Mouse (Mus musculus): ENCODE measurements around the gene Gtpbp2.

The Gtpbp2 gene

DNA sequence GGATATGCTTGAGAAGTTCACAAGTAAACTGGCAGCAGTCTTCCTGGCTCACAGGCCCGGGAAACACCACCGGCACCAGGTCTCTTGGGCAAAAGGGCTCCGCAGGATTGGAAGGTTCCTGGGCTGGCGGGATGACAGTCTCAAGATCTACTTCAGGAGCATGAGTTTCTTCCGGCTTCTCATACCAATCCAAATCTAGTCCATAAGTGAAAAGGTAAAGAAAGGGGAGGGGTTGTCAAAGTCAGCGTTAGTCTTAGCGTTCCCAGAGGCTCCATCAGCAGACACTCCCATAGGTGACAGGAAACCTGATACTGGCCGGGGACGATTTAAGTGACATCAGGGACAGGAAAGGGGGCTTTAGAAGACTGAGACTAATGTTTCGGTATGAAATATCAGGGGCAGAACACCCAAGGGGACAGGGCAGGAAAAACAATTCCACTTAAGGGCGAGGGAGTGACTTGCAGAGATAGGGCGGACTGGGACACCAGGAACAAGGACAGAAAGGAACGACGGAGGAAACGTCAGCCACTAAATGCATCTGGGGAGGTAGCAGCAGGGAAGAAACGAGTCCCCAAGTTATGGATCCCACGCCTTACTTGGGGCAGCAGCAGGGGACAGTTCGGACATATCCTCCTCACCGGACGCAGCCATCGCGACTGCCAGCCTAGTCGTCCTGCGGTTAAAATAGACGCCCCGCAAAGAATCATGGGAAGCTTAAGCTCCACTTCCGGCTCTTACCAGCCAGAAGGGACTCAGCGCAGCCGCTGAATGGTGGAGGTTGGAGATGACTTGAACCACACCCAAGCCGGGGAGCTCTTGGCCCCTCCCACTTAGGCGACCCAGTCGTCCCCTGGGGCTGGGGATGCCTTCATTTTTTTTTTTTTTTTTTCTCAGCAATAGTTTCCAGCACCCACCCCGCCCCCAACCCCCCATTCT, 7.7 kb upstream of the Gtpbp2 start, which contains the start of gene Mad2l1bp:
Gene Mad2l1bp, minus strand, starts transcription at position 707 of the 936 bp plus-strand sequence.
- peak; percentile 94 for DNase-seq (ENCODE audit: extremely low read depth, low read depth)

DNA sequence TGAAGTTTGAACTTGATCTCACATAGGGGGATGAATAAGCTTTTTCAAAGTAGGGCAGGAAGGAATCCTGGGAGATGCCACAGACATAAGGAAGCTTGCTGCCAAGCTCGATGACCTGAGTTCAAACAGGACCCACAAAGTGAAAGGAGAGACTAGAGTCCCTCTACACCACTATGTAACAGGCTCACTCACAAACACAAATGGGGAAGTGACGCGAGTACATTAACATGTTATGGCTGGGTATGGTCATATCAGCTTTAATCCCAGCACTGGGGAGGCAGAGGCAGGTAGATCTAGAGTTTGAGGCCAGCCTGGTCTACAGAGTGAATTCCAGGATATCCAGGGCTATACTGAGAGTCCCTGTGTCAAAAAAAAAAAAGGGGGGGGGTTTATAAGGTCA, 6.5 kb upstream of the Gtpbp2 start:
- DNase-seq (ENCODE audit: extremely low read depth, low read depth) = no peak

DNA sequence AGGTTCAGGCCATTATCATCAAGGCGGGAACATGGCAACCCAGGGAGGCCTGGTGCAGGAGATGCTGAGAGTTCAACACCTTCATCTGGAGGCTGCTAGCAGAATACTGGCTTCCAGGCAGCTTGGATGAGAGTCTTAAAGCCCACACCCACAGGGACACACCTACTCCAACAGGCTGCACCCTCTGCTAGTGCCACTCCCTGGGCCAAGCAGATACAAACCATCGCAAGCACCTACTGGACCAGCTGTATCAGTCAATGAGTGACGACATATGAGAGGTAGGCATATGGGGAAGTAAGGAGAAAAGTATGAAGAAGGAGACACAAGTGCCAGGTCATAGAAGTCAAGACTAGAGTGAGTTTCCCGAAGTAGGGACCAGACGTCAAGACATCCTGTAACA, 4.2 kb upstream of the Gtpbp2 start:
- no peak for DNase-seq (ENCODE audit: extremely low read depth, low read depth)

DNA sequence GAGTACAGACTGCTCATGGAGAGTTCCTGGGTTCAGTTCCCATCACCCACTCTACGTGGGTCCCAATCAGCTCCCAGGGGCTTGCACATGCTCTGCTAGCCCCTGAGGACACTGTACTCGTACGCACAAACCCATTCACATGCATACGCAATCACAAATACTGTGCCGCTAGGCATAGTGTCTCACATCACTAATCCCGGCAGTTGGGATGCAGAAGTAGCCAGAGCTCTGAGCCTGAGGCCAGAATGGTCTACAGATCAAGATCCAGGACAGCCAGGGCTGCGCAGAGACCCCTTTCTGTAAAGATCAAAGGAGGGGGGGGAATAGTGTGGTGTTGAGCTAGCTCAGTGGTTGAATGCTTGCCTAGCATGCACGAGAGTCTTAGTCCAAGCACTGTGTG, 3.7 kb upstream of the Gtpbp2 start:
- DNase-seq (ENCODE audit: extremely low read depth, low read depth) = no peak

DNA sequence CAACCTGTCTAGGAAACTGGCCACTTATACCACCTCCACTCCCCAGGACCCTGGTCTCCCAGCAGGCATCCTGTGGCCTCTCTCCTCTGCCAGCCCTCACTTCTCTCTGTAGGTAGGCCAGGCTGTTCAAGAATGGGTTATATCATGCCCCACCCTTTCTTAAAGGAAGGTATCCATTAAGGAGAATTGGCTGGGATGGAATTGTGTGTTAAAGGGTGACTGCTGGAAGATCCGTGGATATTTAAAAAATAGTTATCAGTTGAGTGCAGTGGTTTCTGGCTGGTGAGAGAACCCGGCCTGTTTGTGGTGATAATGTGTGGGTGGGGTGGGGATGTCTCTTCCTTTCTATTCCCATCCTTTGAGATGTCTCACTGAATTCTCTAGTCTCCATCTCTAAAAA, 1.6 kb upstream of the Gtpbp2 start:
- peak; percentile 74 for DNase-seq (ENCODE audit: extremely low read depth, low read depth)

DNA sequence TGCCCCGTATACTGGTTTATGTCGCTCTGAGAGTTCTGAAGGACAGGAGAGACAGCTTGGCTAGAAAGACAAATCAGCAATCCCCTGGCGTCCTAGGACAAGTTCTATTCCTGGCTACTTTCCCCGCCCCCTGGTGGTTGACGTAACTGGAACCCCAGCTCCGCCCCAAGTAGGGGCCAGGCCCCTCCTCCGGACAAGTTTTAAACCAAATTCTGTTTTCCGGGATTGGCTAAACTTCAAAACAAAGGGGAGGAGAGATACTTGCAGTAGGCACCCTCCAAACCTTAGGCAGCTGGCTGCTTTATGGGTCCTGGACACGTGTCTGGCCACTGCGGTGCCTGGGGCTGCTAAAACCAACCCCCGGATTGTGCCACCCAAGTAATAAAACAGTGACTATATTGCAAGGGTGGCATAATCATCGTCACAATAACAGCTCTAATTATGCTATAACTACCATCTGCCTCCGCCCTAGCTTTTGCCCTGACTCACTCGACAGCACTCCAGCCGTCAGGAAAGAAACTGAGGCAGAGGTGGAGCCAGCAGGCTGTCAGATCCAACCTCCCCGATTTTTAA, 656 bp upstream of the Gtpbp2 start:
- peak; percentile 92 for DNase-seq (ENCODE audit: extremely low read depth, low read depth)

DNA sequence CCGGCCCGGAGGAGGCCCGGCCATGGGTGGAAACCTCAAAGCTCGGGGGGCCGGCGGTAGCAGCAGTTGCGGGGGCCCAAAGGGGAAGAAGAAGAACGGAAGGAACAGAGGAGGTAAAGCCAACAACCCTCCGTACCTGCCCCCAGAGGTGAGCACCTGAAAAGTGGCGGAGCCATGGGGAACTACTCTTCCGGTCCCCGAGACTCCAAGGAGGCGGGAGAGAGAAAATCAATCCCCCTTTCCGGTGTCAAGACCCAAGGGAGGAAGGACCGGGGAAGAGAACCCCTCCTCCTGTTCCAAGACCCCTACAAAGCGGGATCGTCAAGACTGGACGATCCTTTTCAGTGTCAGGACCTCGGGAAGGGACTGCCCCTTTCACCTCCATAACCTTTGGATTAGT, 347 bp downstream of the Gtpbp2 start:
- no peak for DNase-seq (ENCODE audit: extremely low read depth, low read depth)

DNA sequence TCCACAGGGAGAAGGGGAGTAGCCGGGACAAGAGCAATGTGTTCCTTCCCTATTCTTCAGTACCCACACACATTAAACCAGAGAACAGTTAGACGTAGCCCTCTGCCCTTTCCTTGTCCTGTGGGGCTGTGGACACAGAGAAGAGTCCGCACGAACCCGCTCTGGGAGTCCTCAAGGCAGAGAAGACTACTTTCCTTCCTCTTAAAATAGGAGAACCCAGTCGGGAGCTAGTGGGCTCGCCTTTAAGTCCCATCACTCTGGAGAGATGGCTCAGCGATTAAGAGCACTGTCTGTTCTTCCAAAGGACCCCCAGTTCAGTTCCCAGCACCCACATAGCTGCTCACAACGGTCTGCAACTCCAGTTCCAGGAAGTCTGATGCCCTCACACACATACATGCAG, 878 bp downstream of the Gtpbp2 start:
- DNase-seq (ENCODE audit: extremely low read depth, low read depth) = no peak

DNA sequence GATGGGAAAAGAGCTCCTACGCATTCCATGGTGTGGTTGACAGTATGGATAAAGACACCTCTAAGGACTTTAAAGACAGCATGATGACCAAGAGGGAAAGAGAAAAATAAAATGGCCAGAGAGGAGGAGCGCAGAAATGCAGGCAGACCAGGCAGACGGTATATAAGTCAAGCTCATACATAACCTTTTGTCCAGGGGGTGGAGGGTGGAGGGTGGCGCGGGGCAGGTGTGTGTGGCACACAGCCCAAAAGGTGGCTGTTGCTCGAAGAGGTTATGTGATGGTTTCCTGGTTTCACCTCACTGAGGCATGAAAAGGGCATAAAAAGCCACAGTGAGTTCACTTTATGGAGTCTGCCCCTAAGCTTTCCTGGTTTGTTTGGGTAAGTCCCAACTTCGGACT, 1.7 kb downstream of the Gtpbp2 start:
- no peak for DNase-seq (ENCODE audit: extremely low read depth, low read depth)

DNA sequence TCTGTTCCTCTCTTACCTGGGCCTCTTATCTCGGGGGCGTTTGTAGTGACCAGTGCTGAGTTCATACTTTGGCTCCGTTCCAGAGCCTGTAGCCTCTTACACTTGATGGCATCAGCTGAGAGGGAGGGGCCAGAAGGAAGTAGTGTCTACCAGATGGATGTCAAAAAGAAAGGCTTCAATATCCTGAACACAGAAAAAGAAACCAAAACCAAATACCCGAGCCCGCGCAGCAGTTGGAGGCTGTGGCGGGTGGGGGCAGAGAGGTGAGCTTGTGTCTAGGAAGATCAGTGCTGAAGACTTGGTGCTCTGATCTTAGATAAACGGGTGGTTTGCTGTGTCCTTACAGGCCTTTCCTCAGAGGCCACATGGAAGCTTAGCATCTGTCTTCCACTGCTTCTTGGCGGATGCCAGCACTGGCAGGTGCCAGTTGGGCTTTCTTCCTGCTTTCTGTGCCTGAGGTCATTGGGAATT, 2.2 kb downstream of the Gtpbp2 start:
- no peak for DNase-seq (ENCODE audit: extremely low read depth, low read depth)

DNA sequence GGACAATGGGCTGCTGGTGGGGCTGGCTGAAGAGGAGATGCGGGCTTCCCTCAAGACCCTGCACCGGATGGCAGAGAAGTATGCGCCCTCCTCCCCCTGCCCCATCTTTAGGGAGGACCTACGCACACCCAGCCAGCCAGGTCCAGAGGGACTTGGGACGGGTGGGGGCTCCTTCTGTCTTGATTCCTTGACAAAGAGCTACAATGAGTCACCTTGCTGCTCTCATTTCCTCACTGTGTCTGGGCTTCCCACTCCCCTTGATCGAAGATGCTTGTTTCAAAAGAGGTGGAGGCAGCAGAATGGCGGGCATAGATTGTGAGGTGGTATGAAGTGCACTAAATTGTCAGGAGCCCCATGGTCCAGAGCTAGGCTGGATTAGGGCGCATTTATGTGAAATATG, 3.5 kb downstream of the Gtpbp2 start:
- no peak for DNase-seq (ENCODE audit: extremely low read depth, low read depth)

DNA sequence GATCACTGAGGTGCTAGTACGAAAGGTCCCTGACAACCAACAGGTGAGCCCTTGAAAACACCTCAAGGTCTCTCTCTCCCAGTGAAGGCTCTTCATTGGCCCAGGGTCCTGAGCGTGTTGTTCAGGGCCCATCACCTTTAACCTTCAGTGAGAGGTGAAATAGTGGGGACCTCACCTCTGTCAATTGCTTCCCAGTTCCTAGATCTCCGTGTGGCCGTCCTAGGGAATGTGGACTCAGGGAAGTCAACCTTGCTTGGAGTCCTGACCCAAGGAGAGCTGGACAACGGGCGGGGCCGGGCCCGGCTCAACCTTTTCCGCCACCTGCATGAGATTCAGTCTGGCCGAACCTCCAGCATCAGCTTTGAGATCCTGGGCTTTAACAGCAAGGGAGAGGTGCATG, 4.0 kb downstream of the Gtpbp2 start:
- no peak for DNase-seq (ENCODE audit: extremely low read depth, low read depth)

DNA sequence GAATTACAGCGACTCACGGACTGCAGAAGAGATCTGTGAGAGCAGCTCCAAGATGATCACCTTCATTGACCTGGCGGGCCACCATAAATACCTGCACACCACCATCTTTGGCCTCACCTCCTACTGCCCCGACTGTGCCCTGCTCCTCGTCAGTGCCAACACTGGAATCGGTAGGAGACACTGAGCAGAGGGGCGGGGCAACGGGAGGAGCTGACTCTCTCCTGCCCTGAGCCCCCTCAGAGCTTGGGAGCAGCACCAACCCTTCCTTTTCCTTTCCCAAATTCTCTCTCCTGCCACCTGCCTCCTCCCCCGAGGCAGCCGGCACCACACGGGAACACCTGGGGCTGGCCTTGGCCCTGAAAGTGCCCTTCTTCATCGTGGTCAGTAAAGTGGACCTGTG, 4.6 kb downstream of the Gtpbp2 start:
- DNase-seq (ENCODE audit: extremely low read depth, low read depth) = no peak

DNA sequence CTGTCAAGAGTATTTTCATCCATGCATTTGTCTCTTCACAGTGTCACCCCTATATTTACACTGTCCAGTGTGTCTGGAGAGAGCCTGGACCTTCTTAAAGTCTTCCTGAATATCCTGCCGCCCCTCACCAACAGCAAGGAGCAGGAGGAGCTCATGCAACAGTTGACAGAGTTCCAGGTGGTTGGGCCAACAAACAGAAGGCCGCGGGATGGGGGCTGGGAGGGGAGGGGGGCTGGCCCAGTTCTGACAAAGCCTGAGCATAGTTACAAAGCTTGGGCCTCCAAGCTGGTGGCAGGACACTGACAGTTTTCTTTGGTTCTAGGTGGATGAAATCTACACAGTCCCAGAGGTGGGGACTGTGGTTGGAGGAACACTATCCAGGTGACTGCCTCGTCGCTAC, 5.4 kb downstream of the Gtpbp2 start:
- no peak for DNase-seq (ENCODE audit: extremely low read depth, low read depth)

DNA sequence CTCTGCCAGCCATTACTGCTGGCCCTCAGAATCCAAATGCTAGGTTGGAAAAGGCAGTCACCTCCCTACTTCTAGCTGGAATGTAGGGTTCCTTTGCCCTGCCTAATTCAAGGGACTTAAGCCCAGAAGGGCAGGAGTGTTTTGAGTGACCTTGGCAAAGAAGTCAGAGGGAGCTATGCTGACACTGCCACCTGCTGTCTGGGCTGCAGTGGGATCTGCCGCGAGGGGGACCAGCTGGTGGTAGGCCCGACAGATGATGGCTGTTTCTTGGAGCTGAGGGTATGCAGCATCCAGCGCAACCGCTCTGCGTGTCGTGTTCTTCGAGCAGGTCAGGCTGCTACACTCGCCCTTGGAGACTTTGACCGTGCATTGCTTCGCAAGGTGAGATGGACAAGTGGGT, 6.2 kb downstream of the Gtpbp2 start:
- DNase-seq (ENCODE audit: extremely low read depth, low read depth) = no peak

DNA sequence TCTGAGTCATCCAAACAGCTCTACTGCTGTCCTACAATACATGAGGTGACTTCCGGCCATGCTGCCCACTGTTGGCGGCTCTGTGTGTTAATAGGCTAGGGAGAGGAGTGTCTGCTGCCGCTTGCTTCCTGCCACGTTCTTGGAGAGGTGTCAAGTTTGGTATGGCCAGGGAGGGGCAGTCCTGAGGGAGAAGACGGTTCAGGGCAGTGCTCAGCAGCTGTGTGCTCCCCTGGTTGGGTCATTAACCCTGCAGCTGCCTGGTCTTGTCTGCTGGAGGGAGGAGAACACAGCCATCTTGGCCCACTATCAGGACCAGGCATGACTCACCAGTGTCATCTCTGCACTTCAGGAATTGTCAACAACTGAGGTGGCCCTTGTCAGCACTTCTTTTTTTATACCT, 7.5 kb downstream of the Gtpbp2 start:
- DNase-seq (ENCODE audit: extremely low read depth, low read depth) = no peak

DNA sequence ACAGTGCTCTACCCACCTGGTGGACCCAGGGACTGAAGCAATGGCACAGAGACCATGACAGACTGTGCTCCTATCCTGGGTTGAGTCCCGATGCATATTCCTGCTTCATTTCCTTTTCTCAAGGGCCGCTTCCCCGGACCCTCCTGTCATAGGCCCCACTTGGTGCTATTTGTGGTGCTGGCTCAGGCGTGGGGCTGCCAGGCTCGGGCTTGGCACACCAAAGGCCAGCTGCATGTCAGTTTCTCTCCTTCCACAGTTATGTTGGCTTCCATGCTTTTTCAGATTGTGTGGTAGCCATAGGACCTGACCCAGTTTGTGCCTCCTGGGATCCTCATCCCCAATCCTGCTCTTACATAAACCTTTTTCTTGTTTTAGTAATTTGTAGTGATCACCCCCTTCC, 7.9 kb downstream of the Gtpbp2 start:
- no peak for DNase-seq (ENCODE audit: extremely low read depth, low read depth)

DNA sequence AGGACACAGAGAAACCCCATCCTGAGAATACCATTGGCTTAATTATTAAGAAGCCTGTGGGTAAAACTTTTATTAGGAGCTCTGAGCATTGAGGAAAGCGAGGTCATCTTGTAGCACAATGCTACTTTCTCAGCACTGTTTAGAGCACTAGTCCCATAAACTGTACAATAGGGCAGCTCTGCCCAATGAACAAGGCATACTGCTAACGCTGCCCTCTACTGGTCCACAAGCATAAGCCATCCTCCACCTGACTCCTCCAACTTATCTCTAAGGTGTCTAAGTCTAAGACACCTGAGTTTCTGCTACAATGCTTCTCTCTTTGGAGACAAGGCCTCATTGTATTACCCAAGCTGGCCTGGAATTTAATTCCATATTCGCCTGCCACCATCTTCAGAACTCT, 9.7 kb downstream of the Gtpbp2 start:
- no peak for DNase-seq (ENCODE audit: extremely low read depth, low read depth)

DNA sequence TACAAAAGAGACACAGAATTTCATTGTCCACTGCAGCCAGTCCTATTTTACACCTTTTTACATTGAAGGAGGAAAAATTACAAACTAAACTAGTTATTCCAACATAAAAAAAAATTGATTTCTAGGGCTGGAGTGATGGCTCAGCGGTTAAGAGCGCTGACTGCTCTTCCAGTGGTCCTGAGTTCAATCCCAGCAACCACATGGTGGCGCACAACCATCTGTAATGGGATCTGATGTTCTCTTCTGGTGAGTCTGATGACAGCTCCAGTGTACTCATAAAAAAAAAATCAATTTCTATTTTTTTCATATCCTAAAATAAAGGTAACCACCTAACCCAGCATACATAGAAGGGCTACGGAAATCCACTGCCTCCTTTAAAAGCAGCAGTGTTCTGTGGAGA, 21.4 kb downstream of the Gtpbp2 start:
- no peak for DNase-seq (ENCODE audit: extremely low read depth, low read depth)

DNA sequence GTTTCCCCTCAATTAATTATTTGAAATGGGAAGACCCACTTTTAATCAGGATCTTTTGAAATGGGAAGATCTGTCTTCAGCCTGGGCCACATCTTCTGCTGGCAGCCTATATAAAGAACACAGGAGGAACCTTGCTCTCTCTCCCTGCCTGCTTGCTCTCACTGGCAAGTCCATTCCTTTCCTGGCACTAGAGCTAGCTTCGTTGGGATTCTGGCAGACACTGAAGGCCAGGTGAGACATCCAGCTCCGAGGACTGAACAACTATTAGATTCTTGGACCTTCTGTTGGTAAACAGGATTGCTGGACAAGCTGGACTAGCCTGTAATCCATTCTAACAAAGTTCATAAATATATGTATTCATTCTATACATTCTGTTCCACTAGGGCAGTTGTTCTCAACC, 28.0 kb downstream of the Gtpbp2 start:
- DNase-seq (ENCODE audit: extremely low read depth, low read depth) = no peak

DNA sequence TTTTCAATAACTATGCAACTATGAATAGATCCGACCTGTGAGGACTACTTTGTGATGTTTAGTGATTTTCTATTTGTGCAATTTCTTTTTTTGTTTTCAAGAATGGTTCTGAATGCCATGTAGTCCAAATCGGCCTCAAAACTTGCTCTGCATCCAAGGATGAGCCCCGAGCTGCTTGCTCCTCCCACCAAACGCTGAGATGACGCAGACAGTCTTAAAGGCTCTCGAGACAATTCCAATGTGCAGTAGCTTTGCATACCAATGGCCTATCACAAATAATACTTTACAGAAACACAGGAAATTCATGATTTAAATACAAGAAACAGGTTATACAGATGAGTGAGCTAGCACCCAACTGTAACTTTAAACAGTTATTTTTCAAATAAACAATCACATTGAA, 40.3 kb downstream of the Gtpbp2 start:
- DNase-seq (ENCODE audit: extremely low read depth, low read depth) = peak; percentile 54

DNA sequence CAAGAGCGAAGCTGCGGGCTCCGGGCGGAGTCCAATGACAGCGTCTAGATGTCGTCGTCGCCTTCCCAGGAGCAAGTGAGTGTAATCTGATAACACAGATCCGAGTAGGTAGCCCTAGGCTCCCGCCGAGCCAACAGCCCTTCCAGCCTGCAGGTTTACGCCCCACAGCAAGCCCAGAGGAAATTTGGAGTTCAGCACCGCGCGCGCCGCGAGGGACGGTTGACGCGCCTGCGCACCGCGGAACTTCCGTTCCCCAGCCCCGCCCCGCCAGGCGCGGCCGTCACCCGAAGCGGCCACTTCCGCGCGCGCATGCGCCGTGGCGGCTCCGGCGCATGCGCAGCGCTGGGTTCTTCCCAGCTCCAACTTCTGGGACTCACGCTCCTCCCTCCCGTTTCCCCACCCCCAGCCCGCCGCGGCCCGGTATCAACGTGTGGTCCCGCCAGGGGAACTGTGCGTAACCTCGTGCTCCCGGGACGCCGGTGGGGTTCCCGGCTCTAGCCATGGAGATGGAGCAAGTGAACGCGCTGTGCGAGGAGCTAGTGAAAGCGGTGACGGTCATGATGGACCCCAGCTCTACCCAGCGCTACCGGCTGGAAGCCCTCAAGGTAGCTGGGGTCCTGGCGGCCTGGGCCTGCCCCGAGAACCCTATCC, 41.7 kb downstream of the Gtpbp2 start, which contains the start of the genes Polh and Xpo5:
Gene Polh, minus strand, starts transcription at position 225 of the 651 bp plus-strand sequence.
Gene Xpo5, plus strand, starts transcription at position 362 of the 651 bp plus-strand sequence.
- DNase-seq (ENCODE audit: extremely low read depth, low read depth) = peak; percentile 90

Measured in MEL-GATA-1-ER (cell line).